Mouse (Mus musculus): Measurements from ENCODE around the gene Foxl1. TPM values are rescaled to one million over a fixed set of nuclear protein-coding genes. Genes with fewer than 3 reads are reported as not detected.
A peak's percentile ranks its signal among the peaks of the same experiment; 100 is the strongest.

Foxl1 gene
- polyA plus RNA-seq (2012; rRNA removed): not detected in 2 replicates

DNA sequence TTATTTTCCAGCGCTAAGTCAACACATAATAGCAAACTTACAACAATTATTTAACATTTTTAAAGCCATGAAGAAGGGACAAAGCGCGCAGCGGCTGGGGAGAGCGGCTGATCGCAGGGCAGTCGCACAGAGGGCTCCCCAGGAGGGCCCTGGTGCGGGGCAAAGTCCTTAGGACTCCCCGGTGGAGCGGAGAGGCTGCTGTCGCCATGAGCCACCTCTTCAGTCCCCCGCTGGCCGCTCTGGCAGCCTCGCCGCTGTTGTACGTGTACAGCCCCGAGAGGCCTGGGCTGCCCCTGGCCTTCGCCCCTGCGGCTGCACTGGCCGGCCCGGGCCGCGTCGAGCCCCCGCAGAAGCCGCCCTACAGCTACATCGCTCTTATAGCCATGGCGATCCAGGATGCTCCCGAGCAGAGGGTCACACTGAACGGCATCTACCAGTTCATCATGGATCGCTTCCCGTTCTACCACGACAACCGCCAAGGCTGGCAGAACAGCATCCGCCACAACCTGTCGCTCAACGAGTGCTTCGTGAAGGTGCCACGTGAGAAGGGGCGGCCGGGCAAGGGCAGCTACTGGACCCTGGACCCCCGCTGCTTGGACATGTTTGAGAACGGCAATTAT, at the start of gene Foxl1:
Gene Foxl1 (plus strand): TSS at position 185 of the 620 bp plus-strand sequence.
- no peak within 1 kb of the TSS; the same call in 1 of the 2 replicates for H3K4me3 ChIP-seq (ENCODE audit: control insufficient read depth, low read depth, low read length)
- no peaks in the 10 kb centered on the region; the same call in none of the 2 replicates for H3K27me3 ChIP-seq (ENCODE audit: control insufficient read depth, insufficient read depth, low read length)
- H3K27ac ChIP-seq (ENCODE audit: control insufficient read depth, insufficient read depth, low read depth, low read length): no peak within 1 kb of the TSS
- TF ChIP-seq POLR2A (IDR thresholded peaks at IDR 0.05; ENCODE audit: control insufficient read depth, low read depth, low read length) (no peak), CTCF (IDR thresholded peaks at IDR 0.05; ENCODE audit: control insufficient read depth, insufficient read depth, insufficient replicate concordance, low read depth, low read length) (no peak)
- peaks cover 7% of the 10 kb centered on the region for H3K4me1 ChIP-seq (ENCODE audit: control insufficient read depth, insufficient read depth, low read length)
- H3K36me3 ChIP-seq (ENCODE audit: control insufficient read depth, insufficient read depth, low read length): no peaks in the 10 kb centered on the region

DNA sequence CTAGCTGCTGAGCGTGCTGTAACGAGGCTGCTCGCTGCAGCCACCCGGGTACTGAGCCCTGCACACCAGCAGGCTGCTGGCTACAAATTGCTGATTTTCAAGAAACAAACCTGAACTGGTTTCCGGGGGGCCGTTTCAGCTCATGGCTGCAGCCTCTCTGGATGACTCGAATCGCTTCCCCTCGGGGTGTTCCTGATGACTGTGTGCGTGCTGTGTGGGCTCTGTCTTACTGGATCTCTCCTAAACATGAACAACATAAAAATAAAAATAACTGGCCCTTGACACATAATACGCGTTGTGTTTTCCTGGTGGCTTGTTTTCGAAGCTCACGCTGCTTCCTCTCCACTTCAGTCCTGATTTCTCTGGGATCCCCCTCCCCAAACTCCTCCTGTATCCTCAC, 49.0 kb upstream of the Foxl1 start:
- TF ChIP-seq POLR2A (IDR thresholded peaks at IDR 0.05; ENCODE audit: control insufficient read depth, low read depth, low read length) (no peak), CTCF (IDR thresholded peaks at IDR 0.05; ENCODE audit: control insufficient read depth, insufficient read depth, insufficient replicate concordance, low read depth, low read length) (no peak)
- Histone ChIP-seq H3K4me3 (ENCODE audit: control insufficient read depth, low read depth, low read length) (no peak overlapping the region), H3K4me1 (ENCODE audit: control insufficient read depth, insufficient read depth, low read length) (peaks cover 7% of the 10 kb centered on the region), H3K27ac (ENCODE audit: control insufficient read depth, insufficient read depth, low read depth, low read length) (no peak overlapping the region), H3K36me3 (ENCODE audit: control insufficient read depth, insufficient read depth, low read length) (no peaks in the 10 kb centered on the region), H3K27me3 (ENCODE audit: control insufficient read depth, insufficient read depth, low read length) (peaks cover 7% of the 10 kb centered on the region)

DNA sequence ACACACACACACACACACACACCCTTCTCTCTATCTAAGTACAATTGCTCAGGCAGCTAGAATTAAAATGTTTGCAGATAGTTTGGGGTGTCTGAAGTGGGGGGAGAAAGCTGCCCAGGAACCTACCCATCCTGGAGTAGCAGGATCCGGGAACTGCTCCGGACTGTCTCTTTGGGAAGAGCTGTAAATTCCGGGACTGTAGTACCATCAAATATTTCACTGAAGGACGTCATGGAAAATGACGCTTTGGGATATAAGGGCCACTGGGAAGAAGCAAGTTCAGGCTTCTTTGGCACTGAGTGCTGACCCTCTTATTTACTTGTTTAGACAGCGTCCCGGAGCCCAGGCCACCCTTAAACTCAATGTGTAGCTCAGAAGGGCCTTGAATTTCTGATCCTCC, 48.5 kb upstream of the Foxl1 start:
- Histone ChIP-seq H3K4me3 (ENCODE audit: control insufficient read depth, low read depth, low read length) (no peak overlapping the region), H3K27ac (ENCODE audit: control insufficient read depth, insufficient read depth, low read depth, low read length) (no peak overlapping the region), H3K4me1 (ENCODE audit: control insufficient read depth, insufficient read depth, low read length) (peaks cover 7% of the 10 kb centered on the region), H3K36me3 (ENCODE audit: control insufficient read depth, insufficient read depth, low read length) (no peaks in the 10 kb centered on the region), H3K27me3 (ENCODE audit: control insufficient read depth, insufficient read depth, low read length) (peaks cover 7% of the 10 kb centered on the region)
- TF ChIP-seq CTCF (IDR thresholded peaks at IDR 0.05; ENCODE audit: control insufficient read depth, insufficient read depth, insufficient replicate concordance, low read depth, low read length) (no peak), POLR2A (IDR thresholded peaks at IDR 0.05; ENCODE audit: control insufficient read depth, low read depth, low read length) (no peak)

DNA sequence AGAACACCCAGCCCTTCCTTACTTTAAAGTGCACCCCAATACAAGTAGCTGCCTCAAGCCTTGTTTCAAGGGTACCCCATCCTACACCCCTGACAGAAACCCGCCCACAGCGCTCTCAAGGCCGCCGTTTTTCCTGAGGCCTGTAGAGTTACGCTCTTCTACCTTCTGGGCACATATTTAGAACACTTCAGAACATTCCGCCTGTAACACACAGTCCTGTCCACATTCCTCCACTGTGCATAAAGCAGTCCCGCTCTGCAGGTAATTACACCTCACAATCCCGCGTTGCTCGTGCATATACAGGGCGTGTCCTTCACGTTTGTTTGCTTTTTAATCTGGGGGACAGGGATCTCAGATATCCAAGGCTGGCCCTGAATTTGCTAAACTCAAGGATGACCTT, 47.8 kb upstream of the Foxl1 start:
- Histone ChIP-seq H3K27ac (ENCODE audit: control insufficient read depth, insufficient read depth, low read depth, low read length) (no peak overlapping the region), H3K4me3 (ENCODE audit: control insufficient read depth, low read depth, low read length) (no peak overlapping the region), H3K36me3 (ENCODE audit: control insufficient read depth, insufficient read depth, low read length) (no peaks in the 10 kb centered on the region), H3K4me1 (ENCODE audit: control insufficient read depth, insufficient read depth, low read length) (peaks cover 10% of the 10 kb centered on the region), H3K27me3 (ENCODE audit: control insufficient read depth, insufficient read depth, low read length) (peaks cover 7% of the 10 kb centered on the region)
- TF ChIP-seq POLR2A (IDR thresholded peaks at IDR 0.05; ENCODE audit: control insufficient read depth, low read depth, low read length): no peak
- no peak for TF ChIP-seq CTCF (IDR thresholded peaks at IDR 0.05; ENCODE audit: control insufficient read depth, insufficient read depth, insufficient replicate concordance, low read depth, low read length)

DNA sequence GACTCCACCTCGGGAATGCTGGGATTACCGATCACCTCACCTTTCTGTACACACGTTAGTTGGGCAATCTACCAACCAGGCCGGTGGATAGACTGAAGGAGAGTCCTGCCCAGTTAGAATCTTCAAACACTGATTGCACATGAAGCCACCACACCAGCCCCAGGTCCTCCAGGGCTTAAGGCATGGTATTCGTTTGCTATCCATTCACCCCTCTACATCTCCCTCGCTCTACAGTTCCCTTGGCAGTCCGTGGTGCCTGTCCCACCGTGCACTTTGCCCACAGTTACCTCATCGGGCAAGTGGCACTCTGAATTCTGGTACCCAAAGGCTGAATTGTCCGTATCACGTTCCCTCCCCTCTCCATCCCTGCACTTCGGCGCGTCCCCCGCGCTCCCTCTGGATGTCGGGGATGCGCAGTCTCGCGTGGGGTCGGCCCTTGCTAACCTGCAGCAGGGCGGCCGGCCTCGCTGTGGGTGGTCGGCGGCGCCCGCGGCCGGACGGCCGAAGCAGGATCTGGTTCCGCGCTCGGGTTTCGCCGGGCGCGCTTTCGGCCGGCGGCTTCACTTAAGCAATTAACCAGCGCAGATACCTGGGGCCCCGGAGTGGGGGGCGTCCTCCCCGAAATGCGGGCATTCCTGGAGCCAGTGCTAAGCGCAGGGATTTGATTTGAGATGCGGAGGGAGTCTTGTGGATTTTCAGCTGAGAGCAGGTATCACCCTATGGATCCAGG, 47.2 kb upstream of the Foxl1 start:
- H3K4me3 ChIP-seq (ENCODE audit: control insufficient read depth, low read depth, low read length): no peak overlapping the region
- peaks cover 10% of the 10 kb centered on the region for H3K4me1 ChIP-seq (ENCODE audit: control insufficient read depth, insufficient read depth, low read length)

DNA sequence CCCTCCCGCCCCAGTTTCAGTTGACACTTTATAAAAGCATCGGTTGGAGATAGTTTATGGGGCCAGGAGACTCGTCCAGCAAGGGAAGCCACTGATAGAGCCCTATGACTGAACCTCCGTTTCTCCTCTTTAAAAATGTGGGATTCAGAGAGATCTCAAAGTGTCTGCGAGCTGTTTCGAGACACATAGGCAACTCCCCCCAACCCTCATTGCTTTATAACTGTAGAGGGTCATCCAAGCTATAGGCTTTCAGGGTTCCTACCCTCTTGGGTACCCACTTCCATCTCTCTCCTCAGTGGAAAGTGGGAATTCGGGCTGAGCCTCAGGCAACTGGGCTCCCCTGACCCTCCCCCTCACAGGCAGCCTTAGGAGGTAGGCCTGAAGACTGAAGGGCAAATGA, 46.3 kb upstream of the Foxl1 start:
- no peak overlapping the region for H3K4me3 ChIP-seq (ENCODE audit: control insufficient read depth, low read depth, low read length)

More for the DNA sequence above, 47.2 kb upstream of the Foxl1 start:
- peaks cover 7% of the 10 kb centered on the region for H3K27me3 ChIP-seq (ENCODE audit: control insufficient read depth, insufficient read depth, low read length)
- TF ChIP-seq POLR2A (IDR thresholded peaks at IDR 0.05; ENCODE audit: control insufficient read depth, low read depth, low read length): no peak
- TF ChIP-seq CTCF (IDR thresholded peaks at IDR 0.05; ENCODE audit: control insufficient read depth, insufficient read depth, insufficient replicate concordance, low read depth, low read length): no peak
- no peak overlapping the region for H3K27ac ChIP-seq (ENCODE audit: control insufficient read depth, insufficient read depth, low read depth, low read length)
- no peaks in the 10 kb centered on the region for H3K36me3 ChIP-seq (ENCODE audit: control insufficient read depth, insufficient read depth, low read length)

DNA sequence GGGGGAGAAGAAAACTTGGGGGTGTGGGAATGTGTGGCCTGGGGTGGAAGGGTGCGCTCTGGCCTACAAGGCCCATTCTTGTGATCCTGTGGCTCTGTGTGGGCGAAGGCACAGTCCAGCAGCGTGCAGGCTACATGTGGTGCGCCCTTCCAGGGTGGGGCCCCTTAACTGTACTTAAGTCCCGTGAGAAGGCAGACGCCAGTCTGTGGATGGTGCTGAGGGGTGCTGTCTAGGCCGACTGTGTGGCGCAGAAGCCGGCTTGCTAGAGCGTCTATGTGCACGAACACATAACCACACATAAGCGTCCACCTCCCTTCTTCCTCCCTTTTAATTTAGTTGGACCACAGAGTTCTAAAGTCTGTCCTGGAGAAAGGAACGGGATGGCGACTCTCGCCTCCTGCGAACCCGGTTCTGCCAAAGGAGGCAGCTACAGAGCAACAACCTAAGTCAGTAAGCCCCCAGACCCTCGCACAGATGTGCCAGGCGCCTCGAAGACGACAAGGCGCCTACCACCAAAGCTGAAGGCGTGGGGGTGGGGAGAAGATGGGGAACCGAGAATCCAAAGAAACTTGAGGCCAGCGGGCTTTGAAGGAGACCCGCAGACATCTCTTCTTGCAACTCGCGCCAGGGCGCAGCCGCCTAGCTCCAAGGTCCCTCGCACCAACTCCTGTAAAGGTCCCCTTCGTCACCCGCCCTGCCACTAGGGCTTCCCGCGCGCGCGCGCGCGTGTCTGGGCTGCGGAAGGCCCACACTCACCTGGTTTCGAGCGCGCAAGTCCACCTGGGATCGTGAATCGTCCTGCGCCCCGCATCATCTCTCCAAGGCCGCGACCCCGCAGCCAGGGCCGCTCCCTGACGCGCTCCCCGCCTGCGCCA, 45.3 kb upstream of the Foxl1 start:
- peak overlapping the region; percentile 20; the same call in 1 of the 2 replicates for H3K4me3 ChIP-seq (ENCODE audit: control insufficient read depth, low read depth, low read length)
- peaks cover 10% of the 10 kb centered on the region for H3K4me1 ChIP-seq (ENCODE audit: control insufficient read depth, insufficient read depth, low read length)
- peaks cover 7% of the 10 kb centered on the region for H3K27me3 ChIP-seq (ENCODE audit: control insufficient read depth, insufficient read depth, low read length)
- no peak for TF ChIP-seq POLR2A (IDR thresholded peaks at IDR 0.05; ENCODE audit: control insufficient read depth, low read depth, low read length)
- TF ChIP-seq CTCF (IDR thresholded peaks at IDR 0.05; ENCODE audit: control insufficient read depth, insufficient read depth, insufficient replicate concordance, low read depth, low read length): no peak
- no peak overlapping the region for H3K27ac ChIP-seq (ENCODE audit: control insufficient read depth, insufficient read depth, low read depth, low read length)
- no peaks in the 10 kb centered on the region for H3K36me3 ChIP-seq (ENCODE audit: control insufficient read depth, insufficient read depth, low read length)

More for the DNA sequence above, 46.3 kb upstream of the Foxl1 start:
- Histone ChIP-seq H3K36me3 (ENCODE audit: control insufficient read depth, insufficient read depth, low read length) (no peaks in the 10 kb centered on the region), H3K4me1 (ENCODE audit: control insufficient read depth, insufficient read depth, low read length) (peaks cover 10% of the 10 kb centered on the region), H3K27ac (ENCODE audit: control insufficient read depth, insufficient read depth, low read depth, low read length) (no peak overlapping the region), H3K27me3 (ENCODE audit: control insufficient read depth, insufficient read depth, low read length) (peaks cover 7% of the 10 kb centered on the region)
- TF ChIP-seq CTCF (IDR thresholded peaks at IDR 0.05; ENCODE audit: control insufficient read depth, insufficient read depth, insufficient replicate concordance, low read depth, low read length) (no peak), POLR2A (IDR thresholded peaks at IDR 0.05; ENCODE audit: control insufficient read depth, low read depth, low read length) (no peak)

Measured in testis, adult 2 months (tissue).